Mouse (Mus musculus): ENCODE measurements at regions not wholly inside any gene's neighbourhood (a gene's known extent, or its start where the extent isn't known, plus 50 kb on each side); places are given as distances from the start of the nearest gene placed in this dataset.
"Not testable (repeated sequence)": the region's sequence is repeated elsewhere in the genome, so short reads cannot be mapped to it uniquely, and the experiment has no call there.

DNA sequence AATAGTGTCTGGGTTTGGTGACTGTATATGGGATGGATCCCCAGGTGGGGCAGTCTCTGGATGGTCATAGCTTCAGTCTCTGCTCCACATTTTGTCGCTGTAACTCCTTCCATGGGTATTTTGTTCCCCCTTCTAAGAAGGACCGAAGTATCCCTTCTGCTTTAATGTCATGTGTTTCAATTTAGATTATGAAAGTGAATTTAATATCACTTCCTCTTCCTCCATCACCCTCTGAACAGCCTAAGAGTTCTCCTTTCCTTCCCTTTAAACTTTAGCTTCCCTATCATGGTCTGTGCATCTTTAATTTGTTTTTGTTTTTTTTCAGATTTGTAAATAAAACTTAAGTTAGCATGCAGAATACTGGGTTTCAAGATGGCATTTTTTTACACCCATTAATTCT, 211.0 kb upstream of the Phyhipl start:
- DNase-seq: no peak

- DNase-seq: no peak
Measured at GRCm38 (mm10) chr10:70864650-70865049, 208.9 kb upstream of the Phyhipl start.

DNA sequence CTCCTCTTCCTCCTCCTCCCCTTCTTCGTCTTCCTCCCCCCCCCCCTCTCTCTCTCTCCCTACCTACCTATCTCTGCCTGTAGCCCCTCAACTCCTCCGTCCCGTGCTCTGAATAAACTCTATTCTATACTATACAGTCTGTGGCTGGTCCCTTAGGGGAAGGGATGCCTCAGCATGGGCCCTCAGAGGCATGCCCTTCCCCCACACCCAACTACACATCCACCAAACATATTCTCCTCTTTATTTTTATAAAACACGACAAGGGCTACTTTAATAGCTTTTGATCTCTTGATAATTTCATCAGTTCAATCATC, 206.2 kb upstream of the Phyhipl start:
- no peak for DNase-seq

GRCm38 (mm10) chr10:70861131-70862021, 205.6 kb upstream of the Phyhipl start:
- peak; percentile 31 for DNase-seq

GRCm38 (mm10) chr10:70857155-70857820, 201.5 kb upstream of the Phyhipl start:
- DNase-seq: no peak

GRCm38 (mm10) chr10:70855948-70856347, 200.2 kb upstream of the Phyhipl start:
- DNase-seq: no peak

GRCm38 (mm10) chr10:70853614-70854013, 197.8 kb upstream of the Phyhipl start:
- DNase-seq: no peak

DNA sequence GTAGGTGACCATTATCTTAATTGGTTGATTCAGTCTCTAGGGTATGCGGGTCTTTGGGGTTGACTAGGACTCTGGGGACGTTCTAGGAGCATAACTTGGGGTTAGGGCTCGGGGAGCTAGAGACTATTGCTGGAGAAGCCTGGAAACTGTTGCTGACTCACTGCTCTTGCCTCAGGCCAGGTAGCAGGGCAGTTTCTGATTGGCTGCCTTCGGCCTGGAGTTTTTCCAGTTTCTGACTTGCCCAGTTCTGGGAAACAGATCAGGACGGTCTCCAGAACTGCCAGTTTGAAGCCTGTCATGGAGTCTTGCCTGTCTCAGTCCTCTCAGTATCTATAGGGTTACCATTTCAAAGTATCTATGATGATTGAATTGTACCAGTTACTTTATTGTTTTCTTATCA, 192.4 kb upstream of the Phyhipl start:
- no peak for DNase-seq

- no peak for DNase-seq
Measured at GRCm38 (mm10) chr10:70847341-70847882, 191.6 kb upstream of the Phyhipl start.

DNA sequence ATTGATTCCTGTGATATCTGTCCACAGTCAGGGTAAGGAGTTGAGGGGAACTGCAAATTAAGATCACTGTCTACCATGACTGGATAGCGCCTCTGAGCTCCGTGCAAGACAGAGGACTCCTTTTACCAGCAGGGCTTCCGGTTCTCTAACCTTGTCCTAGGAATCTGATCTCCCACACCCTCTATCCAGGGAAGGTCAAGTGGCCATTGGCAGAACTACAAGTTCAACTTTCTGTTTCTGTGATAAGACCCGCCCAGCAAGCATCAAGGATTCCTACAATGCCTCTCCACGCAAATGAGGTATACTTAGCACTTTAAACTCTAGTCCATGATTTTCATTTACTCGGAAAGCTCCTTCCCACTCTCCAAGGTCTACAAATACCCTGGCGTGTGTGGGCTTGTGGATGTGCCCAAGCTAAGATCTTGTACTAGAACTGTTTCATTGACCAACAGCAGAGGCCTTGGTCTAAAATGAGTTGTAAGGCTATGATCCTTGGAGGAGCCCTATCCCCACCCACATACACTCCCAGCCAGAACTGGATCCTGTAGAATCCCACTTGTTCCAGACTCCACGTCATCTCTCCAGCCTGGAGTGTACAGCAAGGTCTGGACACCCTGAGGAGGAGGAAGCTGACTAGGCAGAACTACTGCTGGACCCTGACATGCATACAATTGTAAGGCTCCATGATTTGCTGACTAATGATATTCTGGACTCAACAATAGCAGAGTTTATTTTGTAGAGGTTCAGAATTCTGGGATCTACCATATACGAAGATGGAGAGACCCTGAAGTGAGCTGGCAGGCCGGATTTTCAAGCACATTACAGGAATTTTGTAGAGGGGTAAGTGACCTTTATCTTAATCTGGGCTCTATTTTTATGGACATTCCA, 190.8 kb upstream of the Phyhipl start:
- no peak for DNase-seq

- no peak for DNase-seq
Measured at GRCm38 (mm10) chr10:70843848-70844247, 188.1 kb upstream of the Phyhipl start.

GRCm38 (mm10) chr10:70842176-70842838, 186.5 kb upstream of the Phyhipl start:
- no peak for DNase-seq

- DNase-seq: not testable (repeated sequence)
Measured at GRCm38 (mm10) chr10:70841179-70841578, 185.4 kb upstream of the Phyhipl start.

GRCm38 (mm10) chr10:70838147-70838546, 182.4 kb upstream of the Phyhipl start:
- DNase-seq: no peak

GRCm38 (mm10) chr10:70837326-70837725, 181.6 kb upstream of the Phyhipl start:
- DNase-seq: no peak

DNA sequence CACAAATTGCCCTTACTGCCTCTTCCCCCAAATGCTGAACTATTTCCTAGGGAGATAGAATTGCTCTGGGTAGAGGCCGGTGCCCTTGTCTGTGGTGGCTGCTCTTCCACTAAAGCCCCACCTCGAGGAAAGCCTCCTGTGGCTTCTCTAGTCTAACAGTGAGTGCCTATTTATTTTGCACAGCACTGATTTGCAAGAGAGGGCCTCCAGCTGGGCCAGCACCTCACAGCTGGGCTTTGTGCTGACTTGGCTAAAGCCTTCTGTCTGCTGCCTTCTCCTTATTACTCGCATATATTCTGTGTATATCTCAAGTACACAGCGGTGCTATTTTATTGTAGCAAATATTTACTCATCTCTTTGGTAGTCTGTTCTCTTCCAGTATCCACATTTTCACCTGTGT, 176.9 kb upstream of the Phyhipl start:
- DNase-seq: no peak

DNA sequence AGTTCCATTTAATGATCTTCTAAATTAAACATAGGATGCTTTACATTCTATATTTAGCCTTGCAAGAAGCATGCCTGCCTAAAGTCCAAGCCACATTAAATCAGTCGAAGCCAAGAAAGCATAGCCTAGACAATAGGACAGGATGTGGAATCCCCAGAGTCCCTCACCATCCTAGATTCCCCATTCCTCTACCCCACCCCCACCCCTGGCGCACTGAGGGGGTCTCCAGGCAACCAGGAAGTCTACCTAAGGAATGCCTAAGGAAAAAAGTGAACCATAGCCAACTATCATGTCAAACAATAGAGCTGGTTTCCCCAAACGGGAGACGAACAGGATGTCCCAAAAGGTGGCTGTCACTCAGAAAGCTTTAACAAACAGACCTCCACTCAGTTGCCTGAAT, 172.5 kb upstream of the Phyhipl start:
- no peak for DNase-seq

DNA sequence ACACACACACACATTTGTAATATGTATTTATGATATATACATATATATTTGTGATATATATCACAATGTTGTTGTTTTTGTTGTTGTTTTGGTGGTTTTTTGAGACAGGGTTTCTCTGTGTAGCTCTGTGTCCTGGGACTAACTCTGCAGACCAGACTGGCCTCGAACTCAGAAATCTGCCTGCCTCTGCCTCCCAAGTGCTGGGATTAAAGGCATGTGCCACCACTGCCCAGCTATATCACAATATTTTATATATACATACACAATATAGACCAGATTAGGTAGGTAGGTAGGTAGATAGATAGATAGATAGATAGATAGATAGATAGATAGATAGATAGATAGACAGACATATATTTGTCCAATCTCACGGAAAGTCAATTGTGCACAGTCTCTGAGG, 171.8 kb upstream of the Phyhipl start:
- not testable (repeated sequence) for DNase-seq

DNA sequence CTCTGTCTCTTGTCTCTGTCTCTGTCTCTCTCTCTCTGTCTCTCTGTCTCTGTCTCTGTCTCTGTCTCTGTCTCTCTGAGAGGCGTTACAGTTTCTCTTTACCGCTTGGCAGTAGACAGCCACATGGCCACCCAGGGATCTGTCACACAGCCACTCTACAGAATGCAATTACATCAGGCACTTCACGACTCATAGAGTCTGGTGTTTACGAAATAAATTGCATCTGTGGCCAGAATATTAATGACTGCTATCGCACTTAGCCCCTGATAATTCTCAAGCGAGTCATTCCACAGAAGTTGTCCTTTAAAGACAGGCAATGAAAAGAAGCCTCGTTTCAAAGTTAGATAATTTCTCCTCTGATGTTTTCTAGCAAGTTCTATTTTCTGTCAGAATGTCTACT, 170.9 kb upstream of the Phyhipl start:
- DNase-seq: no peak

DNA sequence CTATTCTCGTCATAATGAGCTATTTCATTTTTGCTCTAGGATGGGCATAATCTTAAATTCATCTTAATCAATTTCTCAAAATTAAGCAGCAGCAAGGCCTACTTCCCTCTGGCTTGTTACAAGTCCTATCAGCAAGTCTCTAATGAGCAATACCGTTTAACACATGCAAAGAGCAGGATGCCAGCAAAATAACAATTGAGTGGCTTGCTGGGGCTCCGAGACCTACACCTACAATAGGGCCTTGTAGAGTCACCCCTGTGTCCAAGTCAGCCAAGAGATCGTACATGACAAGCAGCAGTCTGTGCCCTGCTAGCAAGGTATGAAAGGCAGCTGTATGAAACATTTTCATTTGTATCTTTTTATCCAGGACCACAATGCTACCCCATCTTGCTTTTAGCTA, 169.7 kb upstream of the Phyhipl start:
- DNase-seq: no peak

GRCm38 (mm10) chr10:70824461-70824860, 168.7 kb upstream of the Phyhipl start:
- no peak for DNase-seq

DNA sequence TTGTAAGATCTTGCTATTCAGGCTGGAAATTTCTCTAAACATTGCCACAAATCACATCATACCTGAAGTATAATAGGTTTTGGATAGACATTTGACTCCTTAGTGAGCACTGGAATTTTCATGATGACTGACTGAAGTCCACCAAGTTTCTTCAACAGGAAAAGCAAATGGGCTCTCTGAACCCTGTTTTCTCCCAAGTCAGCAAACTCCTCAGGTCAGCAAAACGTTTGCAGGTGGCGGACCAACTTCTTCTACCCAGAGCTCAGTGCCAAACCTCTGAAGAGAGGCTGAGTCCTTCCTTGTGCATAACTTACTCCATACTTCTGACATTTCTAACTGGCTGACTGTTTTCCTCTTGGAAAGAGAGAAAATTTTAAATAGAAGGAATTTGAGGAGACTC, 164.2 kb upstream of the Phyhipl start:
- DNase-seq: no peak
